Mouse (Mus musculus): ENCODE results near the gene Nhlrc1.

GRCm38 (mm10) chr13:47020798-47021197, 6.1 kb upstream of the Nhlrc1 start:
- no peak for TF ChIP-seq CTCF (IDR thresholded peaks at IDR 0.05; ENCODE audit: low read depth)
- no peak for TF ChIP-seq EP300 (IDR thresholded peaks at IDR 0.05; ENCODE audit: low read depth)
